Mouse (Mus musculus) liver, embryonic 14.5 days (tissue): ENCODE results near the gene Ccdc162. TPM values are rescaled to one million over a fixed set of nuclear protein-coding genes. Genes with fewer than 3 reads are reported as not detected.
A peak's percentile ranks its signal among the peaks of the same experiment; 100 is the strongest.

ENCODE experiments used
- ATAC-seq: fragments of 200-750 bp; cut with Nextera tagmentation; 2 replicates; pipeline ENCODE4 v1.8.0; 2017; ENCODE audit warnings: moderate number of reproducible peaks, mild to moderate bottlenecking, moderate library complexity; ENCODE audit not compliant: insufficient read depth
- DNase-seq, 3 experiments: peaks; one replicate each; pipeline ENCODE4 v3.0.0-alpha.2; 2012 to 2013; ENCODE audit warnings: low read depth in 3 of 3, low spot score in 3 of 3
- H3K27ac ChIP-seq: fragments of 300-500 bp; sonication (generic); 2 replicates; pipeline ENCODE4 v1.5.1; 2014; ENCODE audit warnings: moderate library complexity, mild to moderate bottlenecking, control low read depth, inconsistent platforms
- H3K27me3 ChIP-seq: fragments of 300-500 bp; sonication (generic); 2 replicates; pipeline ENCODE4 v1.6.1; 2014; ENCODE audit warnings: mild to moderate bottlenecking, low read length, moderate library complexity; ENCODE audit not compliant: control insufficient read depth, insufficient read depth
- H3K36me3 ChIP-seq: fragments of 300-500 bp; sonication (generic); replicated peaks from 2 replicates; pipeline ENCODE4 v1.6.1; 2014; ENCODE audit warnings: low read depth; ENCODE audit not compliant: control insufficient read depth, insufficient read depth
- H3K4me1 ChIP-seq, 2 experiments: fragments of 200-500 bp in 1 of 2; fragments of 300-500 bp in 1 of 2; sonication (generic) in 1 of 2; replicated peaks; 2 replicates each; pipeline ENCODE4 v1.6.1; 2012 to 2014; ENCODE audit warnings: antibody characterized with exemption in 1 of 2, inconsistent platforms in 1 of 2, low read length in 1 of 2; ENCODE audit not compliant: control insufficient read depth in 2 of 2, insufficient read depth in 2 of 2
- H3K4me2 ChIP-seq: fragments of 300-500 bp; sonication (generic); 2 replicates; pipeline ENCODE4 v1.6.1; 2014; ENCODE audit warnings: low read depth, mild to moderate bottlenecking, control low read depth, moderate library complexity
- H3K4me3 ChIP-seq, 2 experiments: fragments of 200-500 bp in 1 of 2; fragments of 300-500 bp in 1 of 2; sonication (generic) in 1 of 2; 2 replicates each; pipeline ENCODE4 v1.5.1; 2012 to 2014; ENCODE audit warnings: low read depth in 2 of 2, low read length in 2 of 2, mild to moderate bottlenecking in 2 of 2, control low read depth in 1 of 2, inconsistent platforms in 1 of 2, moderate library complexity in 1 of 2; ENCODE audit not compliant: insufficient read depth in 1 of 2
- H3K9ac ChIP-seq: fragments of 300-500 bp; sonication (generic); replicated peaks from 2 replicates; pipeline ENCODE4 v1.6.1; 2014; ENCODE audit warnings: mild to moderate bottlenecking, control low read depth, moderate library complexity
- H3K9me3 ChIP-seq: fragments of 300-500 bp; sonication (generic); 2 replicates; pipeline ENCODE4 v1.6.1; 2016; ENCODE audit warnings: low read length, mixed read lengths; ENCODE audit not compliant: control insufficient read depth
- CTCF ChIP-seq: IDR thresholded peaks from 2 replicates; pipeline ENCODE4 v1.5.1; 2016; ENCODE audit warnings: antibody characterized with exemption, low read depth, control low read depth
- EP300 ChIP-seq: IDR thresholded peaks from 2 replicates; pipeline ENCODE4 v1.6.1; 2016; ENCODE audit warnings: antibody characterized with exemption, low read depth
- WGBS: fragments of 180-500 bp; shearing (Covaris S2); extraction: QIAGEN DNeasy Blood & Tissue Kit; methylation state at CpG from one replicate; pipeline ENCODE4 v1.1.7; 2014; ENCODE audit not compliant: insufficient replicate concordance; 5-methylcytosine and 5-hydroxymethylcytosine counted together
- polyA plus RNA-seq, 2 experiments: library from polyadenylated mRNA; depleted of rRNA in 1 of 2; stranded (reverse) in 1 of 2; unstranded in 1 of 2; fragments of >200 nt; fragmentation: Nextera tagmentation in 1 of 2; extraction: Ambion mirVana in 1 of 2; gene quantifications; 2 replicates each; pipeline versions ENCODE4 v1.2.1 to v1.2.3; 2012 to 2014

Gene Ccdc162
- polyA plus RNA-seq, 2 experiments = 0.07 to 0.10 TPM

- no peak overlapping the region for H3K4me2 ChIP-seq
- no peak overlapping the region for H3K27ac ChIP-seq
- H3K9me3 ChIP-seq = no peaks in the 10 kb centered on the region
- H3K27me3 ChIP-seq = no peaks in the 10 kb centered on the region
- no peak overlapping the region for H3K4me3 ChIP-seq
- H3K36me3 ChIP-seq = no peaks in the 10 kb centered on the region
- H3K4me1 ChIP-seq = no peaks in the 10 kb centered on the region
- H3K9ac ChIP-seq = no peak overlapping the region
- WGBS = 61% methylated on average over 11 of the region's 11 CpGs
- no peak for DNase-seq
- TF ChIP-seq CTCF (no peak), EP300 (no peak)
- ATAC-seq = no peak
These were observed 82.6 kb downstream of the Ccdc162 start for GRCm38 (mm10) chr10:41633801-41634200.

- WGBS = 86% methylated on average over 1 of the region's 1 CpGs
- H3K9ac ChIP-seq = no peak overlapping the region
- H3K4me1 ChIP-seq = no peaks in the 10 kb centered on the region
- H3K4me3 ChIP-seq = no peak overlapping the region
- H3K27ac ChIP-seq = no peak overlapping the region
- no peak for DNase-seq
- H3K9me3 ChIP-seq = no peaks in the 10 kb centered on the region
- no peak for ATAC-seq
- no peaks in the 10 kb centered on the region for H3K27me3 ChIP-seq
- TF ChIP-seq EP300 = no peak
- TF ChIP-seq CTCF = peak; percentile 31
- H3K36me3 ChIP-seq = no peaks in the 10 kb centered on the region
- no peak overlapping the region for H3K4me2 ChIP-seq
These were observed 84.4 kb downstream of the Ccdc162 start for GRCm38 (mm10) chr10:41632062-41632461.

- H3K27me3 ChIP-seq = no peaks in the 10 kb centered on the region
- H3K4me1 ChIP-seq = no peaks in the 10 kb centered on the region
- H3K36me3 ChIP-seq = no peaks in the 10 kb centered on the region
- WGBS = 52% methylated on average over 3 of the region's 3 CpGs
- H3K4me3 ChIP-seq = no peak overlapping the region
- no peak overlapping the region for H3K9ac ChIP-seq
- H3K4me2 ChIP-seq = no peak overlapping the region
- no peaks in the 10 kb centered on the region for H3K9me3 ChIP-seq
- no peak for DNase-seq
- H3K27ac ChIP-seq = no peak overlapping the region
- TF ChIP-seq CTCF = no peak
- TF ChIP-seq EP300 = no peak
- no peak for ATAC-seq
These were observed 89.4 kb downstream of the Ccdc162 start for GRCm38 (mm10) chr10:41626996-41627395.

GRCm38 (mm10) chr10:41619988-41620387 lies 96.4 kb downstream of the Ccdc162 start:
- DNase-seq = no peak
- no peak for TF ChIP-seq CTCF
- no peak for TF ChIP-seq EP300
- 63% methylated on average over 2 of the region's 2 CpGs for WGBS
- Histone ChIP-seq H3K4me2 (no peak overlapping the region), H3K36me3 (no peaks in the 10 kb centered on the region), H3K9me3 (no peaks in the 10 kb centered on the region), H3K4me1 (0 out of 4 replicates have a peak, but pooled peaks cover 0 to 2% of the 10 kb centered on the region in 2 experiments), H3K9ac (no peak overlapping the region), H3K27ac (no peak overlapping the region), H3K4me3 (no peak overlapping the region), H3K27me3 (no peaks in the 10 kb centered on the region)
- no peak for ATAC-seq

GRCm38 (mm10) chr10:41615487-41615886 lies 100.9 kb downstream of the Ccdc162 start:
- 0 out of 4 replicates have a peak, but pooled peaks cover 0 to 3% of the 10 kb centered on the region in 2 experiments for H3K4me1 ChIP-seq
- H3K4me2 ChIP-seq = no peak overlapping the region
- WGBS = 54% methylated on average over 4 of the region's 4 CpGs
- H3K9ac ChIP-seq = no peak overlapping the region
- H3K27ac ChIP-seq = no peak overlapping the region
- no peak for TF ChIP-seq CTCF
- no peak for TF ChIP-seq EP300
- DNase-seq (no peak), ATAC-seq (no peak)
- no peak overlapping the region for H3K4me3 ChIP-seq
- H3K9me3 ChIP-seq = no peaks in the 10 kb centered on the region
- H3K36me3 ChIP-seq = no peaks in the 10 kb centered on the region
- H3K27me3 ChIP-seq = no peaks in the 10 kb centered on the region
